Mouse (Mus musculus): ENCODE results near the gene Efhb. TPM values are rescaled to one million over a fixed set of nuclear protein-coding genes. Genes with fewer than 3 reads are reported as not detected.
A peak's percentile ranks its signal among the peaks of the same experiment; 100 is the strongest.

Efhb gene
- total and polyA plus RNA-seq, 2 experiments from 2014 or later: 0.47 to 0.76 TPM

GRCm38 (mm10) chr17:53456742-53457141 lies 6.4 kb downstream of the Efhb start:
- WGBS: 78% methylated on average over 1 of the region's 1 CpGs
- no peak for DNase-seq (ENCODE audit: low spot score)
- TF ChIP-seq CTCF (IDR thresholded peaks at IDR 0.05; ENCODE audit: low read depth): no peak
- Histone ChIP-seq H3K27me3 (ENCODE audit: insufficient read depth, low read length) (no peaks in the 10 kb centered on the region), H3K4me1 (ENCODE audit: insufficient read depth, low read length) (no peaks in the 10 kb centered on the region; the same call in 1 of the 2 replicates), H3K9ac (replicated peaks; ENCODE audit: low read length) (no peak overlapping the region), H3K9me3 (ENCODE audit: low read length) (no peaks in the 10 kb centered on the region), H3K27ac (no peak overlapping the region), H3K4me2 (ENCODE audit: low read depth, low read length) (no peak overlapping the region), H3K36me3 (ENCODE audit: insufficient read depth, low read length) (no peaks in the 10 kb centered on the region), H3K4me3 (ENCODE audit: low read length) (no peak overlapping the region)
- no peak for ATAC-seq

GRCm38 (mm10) chr17:53456152-53456551 lies 7.0 kb downstream of the Efhb start:
- no peaks in the 10 kb centered on the region for H3K4me1 ChIP-seq (ENCODE audit: insufficient read depth, low read length)
- no peak overlapping the region for H3K9ac ChIP-seq (replicated peaks; ENCODE audit: low read length)
- no peak overlapping the region for H3K4me3 ChIP-seq (ENCODE audit: low read length)
- H3K36me3 ChIP-seq (ENCODE audit: insufficient read depth, low read length): no peaks in the 10 kb centered on the region
- H3K27ac ChIP-seq: no peak overlapping the region
- no peak overlapping the region for H3K4me2 ChIP-seq (ENCODE audit: low read depth, low read length)
- no peaks in the 10 kb centered on the region for H3K9me3 ChIP-seq (ENCODE audit: low read length)
- 86% methylated on average over 2 of the region's 2 CpGs for WGBS
- ATAC-seq (no peak), DNase-seq (ENCODE audit: low spot score) (no peak)
- no peak for TF ChIP-seq CTCF (IDR thresholded peaks at IDR 0.05; ENCODE audit: low read depth)
- no peaks in the 10 kb centered on the region for H3K27me3 ChIP-seq (ENCODE audit: insufficient read depth, low read length)

GRCm38 (mm10) chr17:53402689-53403306 lies 60.3 kb downstream of the Efhb start:
- WGBS: 53% methylated on average over 10 of the region's 10 CpGs

GRCm38 (mm10) chr17:53393201-53393600 lies 69.9 kb downstream of the Efhb start:
- Histone ChIP-seq H3K9ac (replicated peaks; ENCODE audit: low read length) (no peak overlapping the region), H3K9me3 (ENCODE audit: low read length) (no peaks in the 10 kb centered on the region), H3K4me2 (ENCODE audit: low read depth, low read length) (no peak overlapping the region), H3K27ac (no peak overlapping the region), H3K36me3 (ENCODE audit: insufficient read depth, low read length) (no peaks in the 10 kb centered on the region), H3K27me3 (ENCODE audit: insufficient read depth, low read length) (no peaks in the 10 kb centered on the region), H3K4me3 (ENCODE audit: low read length) (no peak overlapping the region), H3K4me1 (ENCODE audit: insufficient read depth, low read length) (no peaks in the 10 kb centered on the region)
- DNase-seq (ENCODE audit: low spot score): no peak
- ATAC-seq: no peak
- TF ChIP-seq CTCF (IDR thresholded peaks at IDR 0.05; ENCODE audit: low read depth): no peak
- WGBS: 89% methylated on average over 2 of the region's 2 CpGs

More at GRCm38 (mm10) chr17:53402689-53403306, 60.3 kb downstream of the Efhb start:
- no peak for ATAC-seq
- H3K9ac ChIP-seq (replicated peaks; ENCODE audit: low read length): no peak overlapping the region
- no peak overlapping the region for H3K27ac ChIP-seq
- peak; percentile 58 for TF ChIP-seq CTCF (IDR thresholded peaks at IDR 0.05; ENCODE audit: low read depth)
- no peak overlapping the region for H3K4me3 ChIP-seq (ENCODE audit: low read length)
- H3K9me3 ChIP-seq (ENCODE audit: low read length): no peaks in the 10 kb centered on the region
- no peak overlapping the region for H3K4me2 ChIP-seq (ENCODE audit: low read depth, low read length)
- no peaks in the 10 kb centered on the region for H3K27me3 ChIP-seq (ENCODE audit: insufficient read depth, low read length)
- no peaks in the 10 kb centered on the region for H3K4me1 ChIP-seq (ENCODE audit: insufficient read depth, low read length)
- DNase-seq (ENCODE audit: low spot score): peak; percentile 45
- H3K36me3 ChIP-seq (ENCODE audit: insufficient read depth, low read length): no peaks in the 10 kb centered on the region

- WGBS: 35% methylated on average over 4 of the region's 4 CpGs
- DNase-seq (ENCODE audit: low spot score) (peak; percentile 61), ATAC-seq (no peak)
- Histone ChIP-seq H3K9ac (replicated peaks; ENCODE audit: low read length) (no peak overlapping the region), H3K9me3 (ENCODE audit: low read length) (no peaks in the 10 kb centered on the region), H3K27ac (no peak overlapping the region), H3K36me3 (ENCODE audit: insufficient read depth, low read length) (no peaks in the 10 kb centered on the region), H3K27me3 (ENCODE audit: insufficient read depth, low read length) (no peaks in the 10 kb centered on the region), H3K4me2 (ENCODE audit: low read depth, low read length) (no peak overlapping the region), H3K4me3 (ENCODE audit: low read length) (no peak overlapping the region), H3K4me1 (ENCODE audit: insufficient read depth, low read length) (no peaks in the 10 kb centered on the region)
- peak; percentile 71 for TF ChIP-seq CTCF (IDR thresholded peaks at IDR 0.05; ENCODE audit: low read depth)
Measured at GRCm38 (mm10) chr17:53389507-53389906, 73.6 kb downstream of the Efhb start.

- no peaks in the 10 kb centered on the region for H3K9me3 ChIP-seq (ENCODE audit: low read length)
- no peaks in the 10 kb centered on the region for H3K36me3 ChIP-seq (ENCODE audit: insufficient read depth, low read length)
- 44% methylated on average over 6 of the region's 6 CpGs for WGBS
- TF ChIP-seq CTCF (IDR thresholded peaks at IDR 0.05; ENCODE audit: low read depth): peak; percentile 77
- ATAC-seq: peak; percentile 68; the same call in 1 of the 2 replicates
- no peak overlapping the region for H3K27ac ChIP-seq
- H3K27me3 ChIP-seq (ENCODE audit: insufficient read depth, low read length): no peaks in the 10 kb centered on the region
- no peak overlapping the region for H3K4me2 ChIP-seq (ENCODE audit: low read depth, low read length)
- H3K9ac ChIP-seq (replicated peaks; ENCODE audit: low read length): no peak overlapping the region
- no peaks in the 10 kb centered on the region for H3K4me1 ChIP-seq (ENCODE audit: insufficient read depth, low read length)
- peak; percentile 77 for DNase-seq (ENCODE audit: low spot score)
- no peak overlapping the region for H3K4me3 ChIP-seq (ENCODE audit: low read length)
Measured at GRCm38 (mm10) chr17:53387581-53388473, 75.3 kb downstream of the Efhb start.

All from hindbrain, postnatal 0 days (tissue).